Comparison of ENCODE assay signal across 15 mouse cellular contexts in the genomic region with DNA sequence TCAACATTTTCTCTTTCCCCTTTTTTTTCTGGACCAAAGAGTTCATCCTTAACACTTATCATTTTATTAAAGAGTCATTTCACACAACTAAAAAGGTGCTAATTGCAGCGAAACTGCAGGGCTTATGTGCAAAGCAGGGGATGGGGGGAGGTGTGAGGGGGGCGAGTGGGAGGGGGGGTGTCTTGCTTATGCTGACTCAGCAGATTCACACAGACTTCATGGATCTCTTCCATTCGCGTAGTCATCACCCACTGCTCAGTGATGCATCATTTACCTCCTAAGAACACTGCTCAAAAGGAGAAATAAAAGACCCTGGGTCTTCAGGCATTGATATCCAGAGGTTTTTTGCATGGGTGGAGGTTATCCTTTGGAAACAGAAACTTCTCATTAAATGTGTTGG.
"Had no signal": no experiment of that assay in that cellular context is flagged by ENCODE, and none has a peak within 500 bp of the region (broad histone marks: within the 10 kb centered on the region; RNA-seq: fewer than 3 reads in every experiment).

No protein-coding gene starts in this region.

- ATAC-seq: midbrain, embryonic 13.5 days had no signal

- H3K27ac ChIP-seq: kidney, embryonic 15.5 days; left cerebral cortex, adult 2 months; liver, embryonic 13.5 days; midbrain, embryonic 13.5 days; stomach, embryonic 15.5 days had no signal

- H3K4me1 ChIP-seq: kidney, embryonic 15.5 days; liver, embryonic 13.5 days; midbrain, embryonic 13.5 days; stomach, embryonic 15.5 days had no signal

- H3K9me3 ChIP-seq: kidney, embryonic 15.5 days; liver, embryonic 13.5 days; midbrain, embryonic 13.5 days; stomach, embryonic 15.5 days had no signal

- DNase-seq: kidney, adult 8-10 months; kidney, postnatal 10 days; kidney, postnatal 36 days; layer of hippocampus, postnatal 36 days; liver, embryonic 13.5 days; lung, adult 2 months; lung, postnatal 14 days; lung, postnatal 4 days; right cerebral cortex, postnatal 25 days; spleen, adult 18-20 months; thymus, postnatal 25 days had no signal

- H3K9ac ChIP-seq: kidney, embryonic 15.5 days; liver, embryonic 13.5 days; midbrain, embryonic 13.5 days; stomach, embryonic 15.5 days had no signal

- H3K4me3 ChIP-seq: kidney, embryonic 15.5 days; left cerebral cortex, adult 2 months; liver, embryonic 13.5 days; midbrain, embryonic 13.5 days; stomach, embryonic 15.5 days had no signal

- H3K36me3 ChIP-seq: kidney, embryonic 15.5 days; liver, embryonic 13.5 days; midbrain, embryonic 13.5 days; stomach, embryonic 15.5 days had no signal

- H3K27me3 ChIP-seq: kidney, embryonic 15.5 days; liver, embryonic 13.5 days; midbrain, embryonic 13.5 days; stomach, embryonic 15.5 days had no signal

- H3K4me2 ChIP-seq: kidney, embryonic 15.5 days; liver, embryonic 13.5 days; midbrain, embryonic 13.5 days; stomach, embryonic 15.5 days had no signal
